Mouse (Mus musculus) lung, postnatal 14 days (tissue): ENCODE results near the gene Cks1b.

Source experiments
- DNase-seq: peaks from one replicate; pipeline ENCODE4 v3.0.0; 2021

Cks1b gene

GRCm38 (mm10) chr3:89380711-89381110 lies 37.5 kb downstream of the Cks1b start:
- no peak for DNase-seq

- DNase-seq, result no peak
Observed at GRCm38 (mm10) chr3:89380291-89380690, 37.9 kb downstream of the Cks1b start.

- DNase-seq, result no peak
Observed at GRCm38 (mm10) chr3:89379388-89380131, 38.6 kb downstream of the Cks1b start.

GRCm38 (mm10) chr3:89378394-89379067 lies 39.7 kb downstream of the Cks1b start:
- DNase-seq, result peak; percentile 80

- DNase-seq, result no peak
Observed at GRCm38 (mm10) chr3:89377831-89378230, 40.4 kb downstream of the Cks1b start.

- no peak for DNase-seq
Observed at GRCm38 (mm10) chr3:89373581-89374231, 44.5 kb downstream of the Cks1b start.

- no peak for DNase-seq
Observed at GRCm38 (mm10) chr3:89367338-89367737, 50.8 kb downstream of the Cks1b start.

GRCm38 (mm10) chr3:89365486-89366414 lies 52.4 kb downstream of the Cks1b start:
- no peak for DNase-seq
